Mouse (Mus musculus) mature B cell (primary cell): Measurements from ENCODE around the gene March1.

Experiments used
- in situ Hi-C: fragments of 300-500 bp; cut with MboI; formaldehyde crosslinking; loops from 2 replicates; pipeline ENCODE4 v1.14.3; 2019

The March1 gene

DNA sequence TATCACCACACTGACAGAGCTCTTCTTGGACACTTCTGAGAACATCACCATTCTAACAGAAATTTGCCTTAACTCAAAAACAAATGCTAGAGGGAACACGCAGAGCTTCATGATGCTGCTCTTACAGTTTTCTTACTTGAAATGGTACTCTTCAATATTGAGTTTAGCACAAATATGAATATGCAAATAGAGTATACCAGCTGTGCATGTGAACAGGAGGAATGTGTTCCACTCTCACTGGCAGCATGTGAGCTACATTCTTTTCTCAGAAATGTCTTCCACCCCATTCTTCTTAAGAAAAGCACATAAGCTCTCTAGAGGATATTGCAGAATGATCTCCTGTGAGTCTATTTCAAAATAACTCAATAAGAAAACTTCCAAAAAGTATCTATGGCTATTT is 370.0 kb downstream of the March1 start:
- in situ Hi-C loops = no loop called here

DNA sequence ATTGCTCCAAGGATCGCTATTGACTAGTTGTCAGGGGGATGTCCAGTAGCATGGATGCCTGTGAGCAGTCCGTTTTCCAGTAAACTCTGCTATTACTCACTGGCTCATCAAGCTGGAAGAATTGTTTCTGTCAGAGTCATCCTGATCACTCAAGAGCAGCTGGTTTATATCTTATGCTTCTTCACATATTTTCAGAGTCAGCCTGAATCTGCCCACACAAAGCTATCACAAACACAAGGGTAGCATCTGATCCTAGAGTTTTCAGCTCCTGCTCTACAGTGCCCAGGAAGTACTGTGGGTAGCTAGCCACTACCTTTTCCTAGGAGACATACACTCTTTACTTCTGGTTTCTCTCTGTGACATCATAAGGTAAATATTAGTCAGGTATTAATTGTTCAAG is 405.1 kb downstream of the March1 start:
- in situ Hi-C loops = no loop called here

DNA sequence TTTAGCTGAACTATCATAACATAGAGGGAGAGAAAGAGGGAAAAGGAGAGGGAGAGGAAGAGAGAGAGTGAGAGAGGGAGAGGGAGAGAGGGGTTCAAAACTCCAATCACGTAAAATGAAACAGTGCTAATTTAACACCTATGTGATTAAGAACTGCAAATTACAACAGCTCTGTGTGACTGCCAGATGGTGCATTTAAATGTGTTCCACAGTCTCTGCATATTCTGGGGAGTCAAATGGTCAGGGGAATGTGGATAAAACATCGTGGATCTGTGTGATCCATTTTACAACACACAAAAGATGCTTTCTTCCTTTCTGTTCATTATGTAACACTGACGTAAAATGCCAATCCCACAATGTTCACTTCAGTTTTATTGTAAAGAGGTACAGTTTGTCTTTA is 416.0 kb downstream of the March1 start:
- in situ Hi-C loops = no loop called here

DNA sequence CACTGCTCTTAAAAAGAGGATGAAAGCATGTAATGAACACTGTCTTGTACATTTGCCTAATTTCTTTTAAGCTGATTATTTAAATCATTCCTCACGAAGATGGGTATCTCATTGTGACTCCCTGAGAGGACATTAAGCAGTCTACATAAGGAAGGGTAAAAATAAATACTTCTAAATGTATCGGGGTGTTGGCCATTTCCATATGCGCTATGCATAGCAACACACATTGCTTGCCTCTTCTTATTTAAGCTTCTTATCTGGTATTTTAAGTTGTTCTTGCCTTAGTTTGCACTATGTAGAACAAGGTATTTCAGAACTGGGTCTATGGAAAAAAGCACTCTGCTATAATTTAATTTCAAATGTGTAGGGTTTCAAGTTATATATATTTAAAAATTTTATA is 416.7 kb downstream of the March1 start:
- in situ Hi-C loops = no loop called here

DNA sequence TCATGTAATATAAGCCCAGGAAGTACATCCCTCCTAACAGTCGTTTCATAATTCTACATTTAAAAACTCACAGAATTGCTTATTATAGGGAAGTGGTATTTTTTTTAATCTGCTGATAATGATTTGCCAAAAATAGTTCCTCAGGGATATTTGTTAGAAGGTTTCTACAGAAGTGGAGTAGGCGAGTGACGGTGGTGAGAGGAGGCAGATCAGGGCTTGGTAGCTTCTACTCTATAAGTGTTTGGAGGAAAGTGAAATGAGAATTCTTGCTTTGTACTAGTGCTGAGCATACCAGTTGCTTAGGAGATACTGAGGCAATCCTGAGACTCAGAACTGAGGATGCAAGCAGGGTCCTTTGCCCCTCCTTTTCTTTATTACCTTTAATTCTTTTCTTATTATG is 476.5 kb downstream of the March1 start:
- in situ Hi-C loops = no loop called here

DNA sequence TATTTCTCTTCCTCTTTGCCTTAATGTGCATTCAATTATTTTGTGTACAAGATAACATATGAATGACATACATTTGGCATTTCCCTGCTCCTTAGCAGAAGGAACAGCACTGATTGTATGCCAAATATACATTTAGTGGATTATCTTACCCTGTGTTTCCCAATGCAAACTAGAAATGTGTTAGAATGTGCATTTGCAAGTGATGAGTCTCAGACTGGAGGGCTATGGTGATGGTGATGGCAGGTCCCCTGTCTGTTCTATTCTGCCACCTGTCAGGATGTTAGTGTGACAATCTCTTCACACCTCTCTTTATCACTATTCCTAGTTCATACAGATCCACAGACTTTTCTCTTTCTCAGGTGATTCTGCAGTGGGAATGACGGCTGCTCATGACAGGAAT is 480.4 kb downstream of the March1 start:
- in situ Hi-C loops = no loop called here

DNA sequence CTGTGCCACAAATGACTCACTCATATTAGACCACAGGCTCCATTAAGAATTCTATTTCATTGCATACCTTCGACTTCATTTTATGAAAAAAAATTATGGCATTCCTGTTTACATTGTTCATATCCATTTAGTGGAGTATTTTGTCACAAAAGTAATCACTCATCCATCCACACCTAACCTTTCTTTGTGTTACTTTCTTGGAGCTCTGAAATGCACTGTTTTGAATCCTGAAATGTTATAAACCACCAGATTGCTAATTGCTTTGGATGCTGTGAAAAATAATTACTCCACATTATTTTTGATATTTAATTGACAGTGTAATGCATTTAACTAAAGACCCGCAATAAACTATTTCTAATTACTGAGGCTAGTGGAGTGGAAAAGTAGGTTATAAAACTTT is 501.6 kb downstream of the March1 start:
- in situ Hi-C loops = no loop called here

DNA sequence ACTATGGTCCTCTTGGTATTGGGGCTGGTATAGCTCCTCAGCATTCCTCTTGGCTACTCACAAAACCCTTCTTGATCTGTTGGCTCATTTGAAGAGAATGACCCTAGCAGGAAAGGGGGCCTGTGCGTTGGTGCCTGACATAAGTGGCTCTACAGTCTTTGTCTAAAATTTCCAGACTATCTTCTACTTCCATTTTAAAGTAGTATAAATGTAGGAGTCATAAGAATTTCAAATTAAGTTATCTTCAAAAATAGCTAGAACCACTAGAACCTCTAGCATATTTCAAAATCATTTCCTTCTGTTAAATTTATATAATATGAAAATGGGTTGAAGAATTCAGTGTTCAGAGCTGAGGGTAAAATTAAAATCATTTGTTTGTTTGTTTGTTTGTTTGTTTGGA is 541.9 kb downstream of the March1 start:
- in situ Hi-C loops = no loop called here

DNA sequence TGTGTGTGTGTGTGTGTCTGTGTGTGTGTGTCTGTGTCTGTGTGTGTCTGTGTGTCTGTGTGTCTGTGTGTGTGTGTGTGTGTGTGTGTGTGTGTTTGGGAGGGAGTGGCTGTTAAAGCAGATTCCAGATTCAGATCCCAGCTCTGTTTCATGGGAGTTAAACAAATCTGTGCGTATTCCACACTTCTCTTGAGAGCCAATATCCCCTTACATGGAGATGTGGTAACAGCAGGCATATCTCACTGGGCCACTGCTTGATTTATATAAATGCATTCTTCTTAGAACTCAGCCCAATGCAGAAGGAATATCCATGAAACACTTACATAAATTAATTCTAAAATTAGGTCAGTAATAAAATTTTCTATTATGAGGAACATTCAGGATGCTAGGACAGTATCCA is 549.1 kb downstream of the March1 start:
- in situ Hi-C loops = no loop called here

DNA sequence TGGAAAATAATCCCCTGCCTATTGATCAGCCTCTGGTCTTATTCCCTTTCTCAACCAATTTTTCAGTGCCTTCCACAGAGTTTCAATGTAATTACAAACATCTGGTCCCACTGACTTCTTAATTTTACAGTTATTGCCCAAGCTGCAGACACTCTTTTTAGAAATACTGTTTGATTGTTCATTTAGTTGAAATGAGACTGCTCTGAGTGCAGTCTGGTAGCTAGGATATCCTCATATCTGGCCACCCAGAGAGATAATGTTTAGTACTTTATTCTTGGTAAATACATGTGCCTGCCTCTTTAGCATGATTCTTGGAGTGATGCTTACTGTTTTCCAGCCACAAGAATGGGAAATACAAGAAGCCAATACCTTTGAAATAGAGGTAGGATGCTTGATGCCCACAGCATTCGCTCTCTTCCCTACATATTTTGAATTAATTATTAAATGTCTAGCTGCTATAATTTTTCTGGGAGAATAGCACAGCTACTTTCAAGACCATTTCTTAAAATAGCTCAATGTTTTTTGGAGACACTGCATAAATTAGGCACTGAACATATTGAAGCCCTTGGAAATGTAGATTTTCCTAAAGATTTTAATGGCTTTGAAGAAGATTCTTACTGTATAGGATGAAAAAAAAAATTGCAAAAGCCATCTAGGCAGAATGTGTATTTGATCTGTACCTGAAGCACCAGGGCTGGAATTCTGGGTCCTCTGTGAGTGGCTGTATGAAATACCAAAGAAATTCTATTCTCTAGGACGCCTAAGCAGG is 549.9 kb downstream of the March1 start:
- in situ Hi-C loops = no loop called here

DNA sequence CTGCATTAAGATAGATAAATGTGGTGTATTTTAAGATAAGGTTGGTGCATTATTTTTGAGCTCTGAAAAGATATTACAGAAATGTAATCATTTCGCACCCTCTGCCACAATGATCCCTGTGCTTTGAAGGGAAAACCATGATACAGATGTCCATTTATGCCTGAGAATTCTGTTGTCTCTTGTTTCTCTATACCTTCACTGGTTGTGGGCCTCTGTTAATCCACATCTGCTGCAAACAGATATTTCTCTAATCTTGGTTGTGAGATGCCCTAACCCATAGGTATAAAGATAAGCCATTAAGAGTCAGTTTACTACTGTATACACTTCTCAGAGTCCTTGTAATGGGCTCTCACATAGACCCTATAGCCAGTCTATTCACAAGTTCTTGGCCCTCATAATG is 561.6 kb downstream of the March1 start:
- in situ Hi-C loops = no loop called here

DNA sequence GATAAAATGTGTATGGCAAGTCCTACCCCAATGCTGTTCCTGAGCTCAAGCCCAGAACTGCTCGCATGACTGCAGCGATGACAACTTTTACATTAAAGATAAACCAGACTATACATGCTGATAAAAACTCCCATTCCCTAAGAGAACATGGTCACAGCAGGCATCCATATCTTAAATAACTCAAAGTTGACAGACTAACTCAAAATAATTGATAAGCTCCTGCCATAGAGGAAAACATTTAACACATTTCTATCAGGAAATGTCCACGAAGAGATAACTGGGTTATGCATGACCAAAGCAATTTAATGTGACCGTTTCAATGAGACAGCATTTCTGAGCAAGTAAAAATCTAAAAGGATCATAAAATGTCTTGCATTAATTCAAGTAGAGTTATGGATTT is 563.6 kb downstream of the March1 start:
- in situ Hi-C loops = no loop called here

DNA sequence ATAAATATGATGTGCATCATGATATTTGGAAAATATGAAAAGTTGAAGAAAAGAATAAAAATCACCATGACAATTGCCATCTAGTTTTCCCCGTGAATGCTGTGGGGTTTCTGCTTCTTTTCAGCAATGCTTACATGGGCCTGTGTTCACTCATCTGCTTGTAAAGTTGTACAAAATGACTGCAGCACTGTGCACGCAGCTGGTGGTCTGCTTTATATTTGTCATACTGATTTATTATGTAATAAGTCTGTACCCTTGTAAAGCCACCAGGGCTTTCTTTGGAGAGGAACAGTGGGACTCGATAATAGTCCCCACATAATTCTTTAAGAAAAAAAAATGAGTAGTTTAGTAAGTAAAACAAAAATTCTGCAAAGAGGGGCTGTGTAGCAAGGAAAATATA is 564.6 kb downstream of the March1 start:
- in situ Hi-C loops = no loop called here

DNA sequence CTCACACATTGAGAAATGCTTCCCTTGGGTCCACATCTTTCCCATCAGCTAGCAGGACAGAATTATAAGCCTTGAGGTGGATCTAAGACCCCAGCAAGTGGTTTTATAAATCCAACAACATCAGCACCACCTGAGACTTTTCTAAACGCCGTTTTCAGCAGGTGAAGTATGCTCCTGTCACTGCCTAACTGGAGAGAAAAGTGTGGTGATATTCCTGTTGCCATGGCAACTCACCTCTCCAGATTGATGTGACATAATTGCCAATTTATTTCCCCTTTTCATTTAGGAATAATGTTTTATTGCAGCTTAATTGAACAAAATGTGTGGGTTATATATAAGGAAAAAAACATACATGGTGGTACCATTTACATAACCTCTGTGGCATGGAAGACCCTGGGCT is 565.8 kb downstream of the March1 start:
- in situ Hi-C loops = no loop called here

DNA sequence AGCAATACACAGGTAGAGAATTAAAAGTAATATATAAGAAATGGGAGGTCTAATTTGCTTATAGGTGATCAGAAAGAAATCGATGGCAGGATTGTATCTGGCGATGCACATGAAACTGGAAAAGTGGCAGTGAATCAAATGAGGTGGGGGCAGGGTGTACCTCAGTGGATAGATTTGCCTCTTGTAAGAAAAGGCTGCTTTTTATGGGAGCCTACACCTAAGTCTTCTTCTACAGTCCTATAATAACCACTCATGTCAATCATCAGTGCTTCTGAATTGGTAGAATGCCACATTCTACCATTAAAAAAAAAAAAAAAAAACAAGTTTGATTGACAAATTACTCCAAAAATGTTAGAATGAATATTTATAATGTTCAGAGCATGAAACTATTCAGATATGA is 567.5 kb downstream of the March1 start:
- in situ Hi-C loops = no loop called here

DNA sequence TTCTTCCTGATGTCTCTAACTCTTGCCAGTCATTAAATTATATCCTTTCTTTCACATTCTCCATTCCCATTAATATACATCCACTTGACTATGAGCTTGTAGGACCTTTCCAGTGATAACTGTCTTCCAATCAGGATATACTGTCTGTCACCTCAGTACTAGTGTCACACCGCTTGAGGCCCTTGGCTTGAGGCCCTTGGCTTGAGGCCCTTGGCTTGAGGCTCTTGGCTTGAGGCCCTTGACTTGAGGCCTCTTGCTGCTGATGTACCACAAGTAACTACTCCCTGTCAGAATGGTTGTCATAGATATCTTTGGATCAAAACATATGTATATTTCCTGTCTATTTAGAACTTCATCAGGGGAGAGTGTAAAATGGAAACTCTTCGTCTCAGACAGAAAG is 576.7 kb downstream of the March1 start:
- in situ Hi-C loops = no loop called here

DNA sequence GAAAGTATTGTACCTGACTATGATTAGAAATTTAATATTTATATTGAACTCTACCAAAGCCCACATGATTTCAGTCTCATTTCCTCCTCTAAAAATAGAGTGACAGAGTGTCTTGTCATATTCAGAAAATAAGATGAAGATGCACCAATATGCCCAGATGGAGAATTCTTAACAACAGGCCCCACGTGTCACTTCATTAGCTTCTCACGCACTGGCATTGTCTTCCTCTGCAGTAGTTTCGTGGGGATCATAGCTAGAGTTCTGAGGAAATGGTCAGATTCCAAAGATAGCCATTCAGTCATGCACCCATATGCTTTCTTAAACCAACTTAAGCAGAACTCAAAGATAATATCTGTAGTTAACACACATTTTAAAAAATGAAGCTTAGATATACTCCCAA is 582.5 kb downstream of the March1 start:
- in situ Hi-C loops = no loop called here

DNA sequence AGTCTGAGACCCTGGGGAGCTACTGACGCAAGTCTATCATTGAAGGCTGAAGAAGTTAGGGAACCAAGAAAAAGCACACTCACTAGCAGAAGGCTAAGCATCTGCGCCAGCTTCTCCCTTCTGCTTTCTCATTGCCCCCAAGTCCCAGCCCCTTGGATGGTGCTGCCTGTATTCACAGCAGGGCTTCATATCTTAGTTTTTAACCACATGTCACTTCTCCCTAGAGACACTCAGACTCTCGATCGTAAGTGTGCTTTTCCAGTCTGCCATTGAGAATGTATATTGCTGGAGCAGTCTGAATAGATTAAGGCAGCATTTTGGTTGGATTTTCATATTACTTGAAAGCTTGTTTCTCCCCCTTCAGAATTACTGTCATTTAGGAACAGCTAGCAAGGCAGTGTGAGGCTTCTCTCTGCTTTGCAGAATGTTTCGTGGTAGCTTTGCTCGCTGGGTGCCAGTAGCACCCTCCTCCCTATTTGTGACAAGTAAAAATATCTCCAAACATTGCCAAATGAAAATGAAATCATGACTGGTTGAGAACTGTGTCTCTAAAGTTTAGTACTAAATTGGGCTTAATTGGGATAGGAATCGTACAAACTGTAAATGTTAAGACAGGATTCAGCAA is 586.2 kb downstream of the March1 start:
- in situ Hi-C loops = no loop called here

DNA sequence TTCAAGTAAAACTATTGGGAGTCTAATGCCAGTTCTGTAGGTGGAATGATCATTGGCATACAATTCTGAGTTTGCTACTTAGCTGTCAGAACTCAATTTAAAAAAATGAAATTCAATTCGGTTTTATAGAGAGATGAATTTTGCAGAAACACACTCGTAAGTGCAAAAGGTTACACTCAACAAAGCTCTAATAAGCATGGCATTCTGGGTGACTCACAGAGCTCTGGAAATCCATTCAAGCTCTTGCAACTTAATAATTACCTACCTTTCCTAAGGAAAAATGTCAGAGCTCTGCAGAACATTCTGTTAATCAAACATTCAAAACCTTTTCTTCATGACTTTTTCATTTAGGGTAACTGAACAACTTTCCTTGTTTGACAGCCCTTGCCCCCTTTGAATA is 591.9 kb downstream of the March1 start:
- in situ Hi-C loops = no loop called here

DNA sequence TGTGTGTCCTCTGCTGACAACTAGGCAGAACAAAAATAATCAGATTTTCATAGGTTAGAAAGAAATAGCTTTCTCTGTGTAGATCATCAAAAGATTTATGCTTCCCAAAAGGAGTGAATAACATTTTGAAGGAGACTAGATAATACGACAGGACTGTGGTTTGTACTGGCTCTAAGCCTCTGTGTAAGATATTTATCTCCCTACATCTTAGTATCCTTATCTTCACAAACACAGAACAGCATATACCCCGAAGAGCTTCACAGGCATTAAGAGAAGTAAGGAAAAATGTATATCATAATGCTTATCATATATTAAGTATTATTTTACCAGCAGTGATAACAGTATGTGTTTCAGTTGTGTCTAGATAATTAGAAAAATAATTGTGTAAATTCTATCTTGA is 592.6 kb downstream of the March1 start:
- in situ Hi-C loops = no loop called here

DNA sequence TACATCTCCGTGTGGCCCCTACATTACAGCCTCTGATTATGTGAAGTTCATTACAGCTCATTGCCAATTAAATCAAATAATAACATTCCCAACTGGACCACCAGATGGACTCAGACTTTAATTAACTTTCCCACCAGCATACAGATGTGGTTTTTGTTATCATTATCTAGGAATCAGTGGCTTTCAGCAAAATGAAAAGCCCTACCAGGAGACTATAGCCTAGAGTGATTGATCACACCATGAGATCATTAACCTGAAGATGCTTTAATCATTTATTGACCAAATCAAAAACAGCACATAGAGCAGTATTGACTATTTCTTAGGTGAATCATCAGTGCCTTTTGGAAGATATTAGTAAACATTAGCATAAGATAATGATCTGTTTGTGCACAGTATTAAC is 602.3 kb downstream of the March1 start:
- in situ Hi-C loops = no loop called here

DNA sequence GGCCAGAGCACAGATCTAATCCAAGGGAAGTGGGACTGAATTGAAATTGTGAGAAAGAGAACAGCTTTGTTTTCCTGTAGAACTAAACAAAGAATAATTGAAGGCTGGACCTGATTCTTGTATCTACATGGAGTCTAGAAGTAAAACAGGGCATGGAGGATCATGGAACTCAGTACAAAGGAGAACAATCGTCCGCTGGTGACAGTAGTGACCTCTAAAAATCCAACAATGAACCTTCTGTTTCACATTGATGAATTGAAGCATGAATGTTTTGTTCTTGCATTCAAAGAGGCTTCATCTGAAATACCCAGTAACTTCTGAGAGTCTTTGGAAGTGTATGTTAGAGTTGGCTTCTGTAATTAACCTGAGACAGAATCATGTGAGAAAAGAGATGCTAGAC is 612.2 kb downstream of the March1 start:
- in situ Hi-C loops = no loop called here

DNA sequence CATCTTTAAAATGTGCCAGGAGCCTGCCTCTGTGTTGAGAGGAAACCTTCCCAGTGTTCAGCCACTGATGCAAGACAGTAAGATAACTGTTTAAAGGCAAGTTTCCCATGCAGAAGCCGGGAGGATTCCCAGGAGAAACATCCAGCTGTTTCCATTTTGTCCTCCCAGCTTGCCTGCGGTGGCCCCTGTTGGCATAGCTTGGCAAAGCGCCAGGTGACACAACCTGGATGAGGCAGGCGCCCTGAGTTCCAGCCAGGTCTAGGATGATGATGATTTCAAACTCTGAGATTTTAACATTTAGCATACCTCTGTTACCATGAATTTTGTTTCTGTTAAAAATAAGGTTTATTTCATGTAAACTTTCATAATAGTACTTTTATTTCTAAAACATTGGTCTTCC is 651.8 kb downstream of the March1 start:
- in situ Hi-C loops = no loop called here

DNA sequence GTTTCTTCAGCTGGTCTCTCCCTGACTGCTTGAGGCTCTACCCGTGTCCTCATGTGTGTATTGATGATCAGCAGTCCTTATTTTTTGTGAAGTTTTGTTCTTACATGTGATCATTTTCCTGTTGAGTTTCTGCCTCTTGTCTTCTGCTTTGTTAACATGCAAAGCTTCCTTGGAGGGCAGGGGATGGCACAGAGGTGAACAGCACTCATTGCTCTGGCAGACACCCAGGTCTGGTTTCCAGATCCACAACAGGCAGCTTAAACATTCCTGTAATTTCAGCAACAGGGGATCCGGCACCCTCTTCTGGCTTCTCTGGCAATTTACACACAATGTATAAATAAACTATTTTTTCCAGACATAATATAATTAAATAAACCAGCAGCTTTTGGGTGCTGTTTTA is 652.4 kb downstream of the March1 start:
- in situ Hi-C loops = no loop called here
